Mouse (Mus musculus) erythroblast, embryonic 14.5 days (primary cell): ENCODE data around the gene Camk2d.

Source experiments
- GATA1 ChIP-seq: IDR thresholded peaks from 2 replicates; pipeline ENCODE4 v1.6.1; 2012; ENCODE audit warnings: low read length, inconsistent platforms, mixed read lengths
- TAL1 ChIP-seq: IDR thresholded peaks from 3 replicates; pipeline ENCODE4 v1.6.1; 2012; ENCODE audit warnings: low read length, inconsistent platforms, mixed read lengths

- TF ChIP-seq TAL1, result no peak
- TF ChIP-seq GATA1, result no peak
Measured at GRCm38 (mm10) chr3:126627968-126628367, 31.9 kb downstream of the Camk2d start.
